Mouse (Mus musculus) midbrain, embryonic 10.5 days (tissue): ENCODE results near the gene Cacna1e. TPM values are rescaled to one million over a fixed set of nuclear protein-coding genes. Genes with fewer than 3 reads are reported as not detected.

Experiments
- DNase-seq: peaks from one replicate; pipeline ENCODE4 v3.0.0-alpha.2; 2017; ENCODE audit warnings: low spot score
- H3K27ac ChIP-seq: fragments of 300-500 bp; sonication (generic); replicated peaks from 2 replicates; pipeline ENCODE4 v1.5.1; 2016; ENCODE audit warnings: mild to moderate bottlenecking
- H3K27me3 ChIP-seq: fragments of 300-500 bp; sonication (generic); 2 replicates; pipeline ENCODE4 v1.6.1; 2016; ENCODE audit warnings: low read depth, mild to moderate bottlenecking; ENCODE audit not compliant: poor library complexity, severe bottlenecking
- H3K36me3 ChIP-seq: fragments of 300-500 bp; sonication (generic); 2 replicates; pipeline ENCODE4 v1.6.1; 2016; ENCODE audit warnings: mild to moderate bottlenecking, moderate library complexity
- H3K4me1 ChIP-seq: fragments of 300-500 bp; sonication (generic); 2 replicates; pipeline ENCODE4 v1.6.1; 2016
- H3K4me3 ChIP-seq: fragments of 300-500 bp; sonication (generic); 2 replicates; pipeline ENCODE4 v1.5.1; 2016; ENCODE audit warnings: mild to moderate bottlenecking, moderate library complexity
- H3K9me3 ChIP-seq: fragments of 300-500 bp; sonication (generic); replicated peaks from 2 replicates; pipeline ENCODE4 v1.6.1; 2016; ENCODE audit warnings: mild to moderate bottlenecking
- WGBS: fragments of 180-500 bp; shearing (Covaris S2); methylation state at CpG from one replicate; pipeline ENCODE4 v1.1.7; 2016; 5-methylcytosine and 5-hydroxymethylcytosine counted together
- polyA plus RNA-seq: library from polyadenylated mRNA; unstranded; fragments of >200 nt; fragmentation: Nextera tagmentation; extraction: Ambion mirVana; gene quantifications from 2 replicates; pipeline ENCODE4 v1.2.1, GENCODE M21; 2016

Cacna1e gene
- polyA plus RNA-seq, 1 experiment from 2014 or later: 1.3 TPM

DNA sequence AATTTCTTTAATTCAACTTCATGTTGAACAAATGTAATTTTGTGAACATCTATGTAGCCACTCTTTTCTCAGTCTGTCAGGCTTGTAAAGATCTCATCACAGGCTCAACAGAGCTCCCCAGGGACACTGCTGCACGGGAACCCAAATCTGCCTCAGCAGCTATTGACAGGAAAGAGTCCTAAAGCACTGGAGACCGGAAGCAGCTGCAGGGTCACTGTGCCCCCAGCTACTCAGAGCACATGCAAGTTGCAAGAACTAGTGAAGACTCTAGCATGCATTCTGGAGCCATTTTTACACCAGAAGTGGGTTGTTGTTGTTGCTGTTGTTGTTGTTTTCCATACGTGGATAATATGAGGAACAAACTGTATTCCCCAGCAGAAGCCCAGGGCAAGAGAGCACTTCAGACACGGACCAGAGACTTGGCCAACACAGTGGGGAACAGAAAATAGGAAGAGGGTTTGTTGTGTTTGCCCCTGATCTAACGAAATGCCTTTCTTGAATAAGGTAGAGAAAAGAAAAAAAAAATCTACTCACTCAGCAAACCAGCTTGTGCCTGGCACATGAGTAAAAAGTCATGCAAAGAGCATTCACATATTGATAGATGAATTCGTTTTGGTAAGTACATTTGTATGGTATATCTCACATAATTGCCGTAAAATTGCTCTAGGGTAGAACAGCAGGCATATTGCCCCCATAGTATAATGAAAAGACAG is 266.4 kb downstream of the Cacna1e start:
- Histone ChIP-seq H3K4me3 (no peak overlapping the region), H3K27ac (no peak overlapping the region), H3K9me3 (no peaks in the 10 kb centered on the region), H3K4me1 (no peaks in the 10 kb centered on the region), H3K27me3 (no peaks in the 10 kb centered on the region), H3K36me3 (no peaks in the 10 kb centered on the region)
- WGBS: 66% methylated on average over 7 of the region's 7 CpGs
- no peak for DNase-seq

DNA sequence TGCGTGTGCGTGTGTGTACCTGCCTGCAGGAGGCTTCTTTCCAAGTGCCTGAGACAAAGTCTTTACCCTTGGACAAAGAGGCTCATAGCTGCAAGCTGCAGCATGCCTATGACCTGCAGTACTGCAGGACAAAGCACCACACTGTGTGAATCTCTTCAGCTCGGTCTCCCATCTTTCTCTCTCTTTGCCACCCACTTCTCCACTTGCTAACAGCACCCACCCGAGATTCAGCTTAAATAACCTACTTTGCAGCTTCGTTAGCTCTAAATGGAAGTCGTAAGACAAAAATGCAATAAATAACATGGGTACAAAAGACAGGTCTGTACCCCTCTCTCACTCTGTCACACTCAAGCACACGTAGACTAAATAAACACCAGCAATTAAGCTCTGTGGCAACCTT is 268.5 kb downstream of the Cacna1e start:
- DNase-seq: no peak
- H3K27ac ChIP-seq: no peak overlapping the region
- no peaks in the 10 kb centered on the region for H3K9me3 ChIP-seq
- 80% methylated on average over 7 of the region's 7 CpGs for WGBS
- no peak overlapping the region for H3K4me3 ChIP-seq
- no peaks in the 10 kb centered on the region for H3K4me1 ChIP-seq
- H3K36me3 ChIP-seq: no peaks in the 10 kb centered on the region
- no peaks in the 10 kb centered on the region for H3K27me3 ChIP-seq

DNA sequence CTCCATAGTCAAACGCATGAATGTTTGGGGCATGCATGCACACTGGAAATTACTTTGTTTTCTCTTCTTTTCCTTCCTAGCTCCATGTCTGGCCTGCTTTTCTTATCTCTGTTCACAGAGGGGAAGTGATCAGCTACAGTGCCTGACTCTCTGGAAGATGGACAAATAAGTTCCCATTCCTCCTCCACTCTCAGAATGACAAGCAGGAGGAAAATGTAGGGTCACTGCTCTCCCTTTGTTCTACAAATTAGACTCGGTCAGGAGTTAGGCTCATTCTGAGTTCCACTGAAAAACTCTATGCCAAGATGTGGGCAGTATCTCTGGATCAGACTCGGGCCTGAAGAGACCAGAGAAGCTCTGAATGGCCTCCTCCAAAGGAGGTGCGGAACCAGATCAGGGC is 275.8 kb downstream of the Cacna1e start:
- Histone ChIP-seq H3K27ac (no peak overlapping the region), H3K4me3 (no peak overlapping the region)
- 74% methylated on average over 4 of the region's 4 CpGs for WGBS

DNA sequence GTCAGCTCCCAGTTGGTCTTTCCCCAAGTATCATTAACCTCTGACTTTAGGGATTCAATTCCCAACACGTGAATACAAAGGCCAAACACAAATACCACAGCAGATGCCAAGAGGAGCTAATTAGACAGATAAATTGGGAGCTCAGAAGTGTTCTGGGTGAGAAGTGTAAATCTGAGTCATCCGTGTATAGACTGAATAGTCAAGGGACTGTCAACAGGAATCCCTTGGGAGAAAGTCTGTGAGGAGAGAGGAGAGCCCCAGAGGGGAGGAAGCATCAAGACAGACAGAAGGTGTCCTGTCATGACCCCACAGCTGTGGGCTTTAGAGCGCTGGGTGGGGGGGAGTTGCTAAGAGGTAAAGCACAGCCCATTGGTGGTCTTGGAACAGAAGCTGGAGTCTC is 276.9 kb downstream of the Cacna1e start:
- no peaks in the 10 kb centered on the region for H3K27me3 ChIP-seq
- H3K4me3 ChIP-seq: no peak overlapping the region
- H3K4me1 ChIP-seq: peaks cover 17% of the 10 kb centered on the region
- no peaks in the 10 kb centered on the region for H3K36me3 ChIP-seq
- H3K27ac ChIP-seq: no peak overlapping the region
- H3K9me3 ChIP-seq: no peaks in the 10 kb centered on the region
- DNase-seq: no peak
- 65% methylated on average over 3 of the region's 3 CpGs for WGBS

More for the DNA sequence above, 275.8 kb downstream of the Cacna1e start:
- no peaks in the 10 kb centered on the region for H3K27me3 ChIP-seq
- no peaks in the 10 kb centered on the region for H3K36me3 ChIP-seq
- H3K4me1 ChIP-seq: peaks cover 15% of the 10 kb centered on the region
- DNase-seq: no peak
- no peaks in the 10 kb centered on the region for H3K9me3 ChIP-seq

DNA sequence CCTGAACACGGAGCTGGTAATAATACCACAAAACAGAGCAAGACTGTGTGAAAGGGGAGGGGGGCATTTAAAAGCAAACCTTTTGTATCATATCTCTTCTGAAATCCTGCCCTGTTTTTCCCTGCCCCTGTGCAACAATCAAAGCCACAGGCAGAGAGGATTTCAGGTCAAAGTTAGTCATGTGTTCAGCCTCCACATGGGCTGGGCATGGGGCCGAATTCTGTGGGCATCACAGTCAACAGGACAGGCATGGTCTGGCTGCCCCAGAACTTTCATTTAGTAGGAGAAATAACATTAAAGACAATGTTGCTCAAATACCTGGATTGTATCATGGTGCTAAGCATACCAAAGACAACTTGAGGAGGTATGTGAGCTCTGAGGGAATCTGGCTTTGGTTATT is 278.7 kb downstream of the Cacna1e start:
- 95% methylated on average over 2 of the region's 2 CpGs for WGBS
- no peak for DNase-seq
- Histone ChIP-seq H3K9me3 (no peaks in the 10 kb centered on the region), H3K4me3 (no peak overlapping the region), H3K27me3 (no peaks in the 10 kb centered on the region), H3K36me3 (no peaks in the 10 kb centered on the region), H3K27ac (no peak overlapping the region), H3K4me1 (peaks cover 17% of the 10 kb centered on the region)

DNA sequence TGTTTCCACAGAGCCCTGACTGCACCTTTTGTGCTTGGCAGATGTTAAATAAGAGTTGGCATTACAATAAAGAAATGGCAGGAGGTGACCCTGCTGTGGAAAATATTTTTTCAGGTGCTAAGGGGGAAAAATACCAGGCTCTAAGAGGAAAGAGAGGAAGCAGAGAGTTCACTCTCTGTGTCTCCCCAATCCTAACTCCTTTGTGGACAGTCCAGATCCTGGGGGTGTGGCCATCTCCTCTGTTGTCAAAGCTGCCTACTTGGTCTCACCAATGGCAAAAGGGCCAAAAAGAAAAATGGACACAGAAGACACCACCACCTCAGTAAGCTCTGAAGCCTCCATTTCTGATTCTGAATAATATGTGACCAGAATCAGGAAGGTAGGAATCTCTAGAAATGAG is 280.5 kb downstream of the Cacna1e start:
- no peaks in the 10 kb centered on the region for H3K27me3 ChIP-seq
- no peak overlapping the region for H3K4me3 ChIP-seq
- H3K36me3 ChIP-seq: no peaks in the 10 kb centered on the region
- no peak for DNase-seq
- H3K4me1 ChIP-seq: peaks cover 11% of the 10 kb centered on the region
- no peak overlapping the region for H3K27ac ChIP-seq
- no peaks in the 10 kb centered on the region for H3K9me3 ChIP-seq

DNA sequence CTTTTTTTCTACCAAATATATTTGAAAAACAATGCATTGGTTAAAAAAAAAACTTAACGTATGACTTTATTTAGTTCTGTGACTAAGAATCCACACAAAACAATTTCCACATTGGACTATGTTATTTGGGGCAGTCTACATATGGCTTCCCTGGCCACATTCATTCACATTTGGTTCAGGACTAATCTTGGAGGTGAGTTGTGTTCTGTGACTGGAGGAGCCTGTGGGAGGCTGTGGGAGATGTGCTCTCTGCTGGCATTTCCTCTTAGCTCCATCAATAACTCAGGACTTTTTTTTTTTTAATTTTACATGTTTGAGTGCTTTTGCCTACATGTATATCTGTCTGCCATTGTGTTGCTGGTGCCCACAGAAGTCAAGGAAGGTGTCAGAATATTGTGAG is 281.8 kb downstream of the Cacna1e start:
- WGBS: 88% methylated on average over 1 of the region's 1 CpGs
- Histone ChIP-seq H3K4me1 (0 out of 2 replicates have a peak, but pooled peaks cover 4% of the 10 kb centered on the region), H3K27ac (no peak overlapping the region), H3K36me3 (no peaks in the 10 kb centered on the region), H3K27me3 (no peaks in the 10 kb centered on the region), H3K9me3 (no peaks in the 10 kb centered on the region), H3K4me3 (no peak overlapping the region)
- DNase-seq: no peak

DNA sequence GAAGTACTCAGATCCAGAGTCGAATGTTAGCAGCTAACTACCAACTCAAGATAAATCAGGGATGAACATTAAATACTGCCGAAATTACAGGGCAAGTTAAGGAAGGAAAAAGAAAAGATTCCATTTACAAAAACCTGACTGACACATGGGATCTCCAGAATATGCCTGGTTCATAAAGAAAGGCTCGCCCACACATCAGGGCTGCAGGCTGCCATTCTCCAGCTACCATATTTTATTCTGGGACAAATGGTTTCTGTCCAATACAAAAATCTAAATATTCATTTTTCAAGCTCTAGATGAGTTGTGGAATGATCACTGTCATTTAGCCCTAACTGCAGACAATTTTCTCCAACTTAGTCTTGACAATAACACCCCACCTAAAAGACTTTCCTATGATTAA is 301.8 kb downstream of the Cacna1e start:
- WGBS: 89% methylated on average over 3 of the region's 3 CpGs
- DNase-seq: no peak
- Histone ChIP-seq H3K27ac (no peak overlapping the region), H3K9me3 (no peaks in the 10 kb centered on the region), H3K27me3 (no peaks in the 10 kb centered on the region), H3K4me3 (no peak overlapping the region), H3K36me3 (no peaks in the 10 kb centered on the region), H3K4me1 (no peaks in the 10 kb centered on the region)

DNA sequence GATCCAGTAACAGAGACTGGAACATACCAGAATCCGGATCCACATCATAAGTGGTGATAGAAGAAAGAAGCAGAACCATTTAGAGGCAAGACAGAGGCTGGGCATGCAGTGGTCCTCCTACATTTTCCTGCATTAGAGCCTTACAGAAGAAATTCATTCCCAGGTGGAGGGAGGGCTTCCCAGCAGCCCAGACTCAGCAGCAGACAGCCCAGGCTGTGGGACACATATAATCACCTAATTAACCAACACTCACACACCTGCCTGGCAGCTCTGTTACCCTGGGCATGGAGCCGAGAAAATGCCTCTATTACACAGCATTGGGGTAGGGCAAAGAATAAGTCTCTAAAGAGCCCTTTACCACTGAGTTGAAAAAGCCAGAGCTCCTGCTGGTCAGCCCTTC is 304.4 kb downstream of the Cacna1e start:
- Histone ChIP-seq H3K4me3 (no peak overlapping the region), H3K36me3 (no peaks in the 10 kb centered on the region), H3K4me1 (no peaks in the 10 kb centered on the region), H3K27me3 (no peaks in the 10 kb centered on the region), H3K9me3 (no peaks in the 10 kb centered on the region), H3K27ac (no peak overlapping the region)
- no peak for DNase-seq
- 89% methylated on average over 2 of the region's 2 CpGs for WGBS

DNA sequence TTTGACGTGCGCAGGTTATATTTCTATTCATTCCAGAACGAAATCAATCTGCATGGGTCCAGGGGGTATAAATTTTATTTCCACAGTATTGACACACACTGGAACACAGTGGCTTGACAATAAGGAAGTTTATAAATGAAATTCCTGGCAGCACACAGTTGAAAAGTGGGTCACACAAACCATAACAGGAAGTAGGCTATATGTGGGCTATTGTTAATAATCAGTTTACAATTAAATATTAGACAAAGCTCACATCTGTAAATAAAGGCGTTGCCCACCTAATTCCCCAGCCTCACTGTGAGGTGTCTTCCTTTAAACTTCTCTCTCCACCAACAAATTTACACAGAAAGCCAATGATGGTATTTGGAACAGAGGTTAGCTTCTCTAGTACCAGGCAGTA is 305.6 kb downstream of the Cacna1e start:
- Histone ChIP-seq H3K27me3 (no peaks in the 10 kb centered on the region), H3K27ac (no peak overlapping the region), H3K36me3 (no peaks in the 10 kb centered on the region), H3K4me1 (no peaks in the 10 kb centered on the region), H3K9me3 (no peaks in the 10 kb centered on the region), H3K4me3 (no peak overlapping the region)
- DNase-seq: no peak
- 90% methylated on average over 4 of the region's 4 CpGs for WGBS

DNA sequence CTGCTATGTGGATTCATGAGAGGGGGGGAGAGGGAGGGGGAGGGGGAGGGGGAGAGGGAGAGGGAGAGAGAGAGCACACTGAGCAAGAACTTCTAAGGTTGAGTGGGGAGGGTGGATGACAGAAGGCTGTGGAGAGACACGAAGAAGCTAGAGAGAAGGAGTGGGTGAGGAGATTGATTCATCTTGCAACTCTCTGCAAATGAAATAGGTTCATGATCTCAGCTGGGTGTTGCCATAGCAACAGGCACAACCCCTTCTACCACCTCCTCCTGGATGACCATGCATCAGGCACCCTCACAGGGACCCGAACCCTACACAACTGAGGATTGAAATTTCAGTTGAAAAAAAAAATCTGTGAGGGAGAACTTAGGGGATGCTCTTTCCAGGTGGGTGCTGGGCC is 307.9 kb downstream of the Cacna1e start:
- H3K36me3 ChIP-seq: no peaks in the 10 kb centered on the region
- no peaks in the 10 kb centered on the region for H3K9me3 ChIP-seq
- no peak overlapping the region for H3K27ac ChIP-seq
- WGBS: 81% methylated on average over 2 of the region's 2 CpGs
- no peak overlapping the region for H3K4me3 ChIP-seq
- no peak for DNase-seq
- no peaks in the 10 kb centered on the region for H3K4me1 ChIP-seq
- no peaks in the 10 kb centered on the region for H3K27me3 ChIP-seq

DNA sequence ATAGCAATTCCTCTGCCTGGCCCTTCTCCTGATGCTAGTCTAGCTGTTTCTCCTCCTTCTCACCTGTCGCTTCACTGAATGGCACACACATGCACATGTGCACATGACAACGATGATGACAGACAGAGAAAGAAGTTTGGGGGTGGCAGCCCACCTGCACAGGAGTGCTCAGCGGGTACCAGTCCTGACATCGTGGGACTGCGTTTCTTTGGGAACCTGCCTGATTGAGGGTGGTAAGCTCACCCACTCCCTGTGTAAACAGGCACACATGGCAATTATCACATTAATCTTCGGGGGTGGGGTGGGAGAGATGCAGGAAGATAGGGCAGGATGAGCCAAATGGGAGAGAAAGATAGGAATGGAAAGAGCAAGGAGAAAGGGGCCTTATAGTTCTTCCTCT is 318.3 kb downstream of the Cacna1e start:
- WGBS: 81% methylated on average over 6 of the region's 6 CpGs
- H3K9me3 ChIP-seq: no peaks in the 10 kb centered on the region
- H3K4me1 ChIP-seq: no peaks in the 10 kb centered on the region
- H3K4me3 ChIP-seq: no peak overlapping the region
- no peak overlapping the region for H3K27ac ChIP-seq
- H3K27me3 ChIP-seq: no peaks in the 10 kb centered on the region
- DNase-seq: no peak
- no peaks in the 10 kb centered on the region for H3K36me3 ChIP-seq

DNA sequence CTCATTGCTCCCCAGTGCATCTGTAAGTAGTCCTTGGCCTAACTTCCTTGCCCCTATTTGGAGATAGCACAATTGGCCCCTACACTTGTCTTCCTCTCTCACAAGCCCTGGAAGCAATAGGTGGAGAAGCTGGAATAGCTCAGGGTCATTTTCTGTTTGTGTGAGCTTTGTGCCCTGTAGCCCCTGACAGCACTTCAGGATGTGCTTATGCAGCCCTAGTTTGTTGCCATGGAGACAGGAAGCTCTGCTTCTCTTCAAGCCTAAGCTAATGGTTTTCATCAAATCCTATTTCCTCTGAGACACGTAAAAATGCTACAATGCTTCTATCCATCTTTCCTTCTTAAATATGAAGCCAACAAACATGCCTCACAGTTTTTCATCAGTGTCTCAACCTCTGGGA is 328.5 kb downstream of the Cacna1e start:
- no peaks in the 10 kb centered on the region for H3K9me3 ChIP-seq
- H3K4me3 ChIP-seq: no peak overlapping the region
- no peaks in the 10 kb centered on the region for H3K36me3 ChIP-seq
- 66% methylated on average over 1 of the region's 1 CpGs for WGBS
- no peaks in the 10 kb centered on the region for H3K27me3 ChIP-seq
- DNase-seq: no peak
- peaks cover 7% of the 10 kb centered on the region for H3K4me1 ChIP-seq
- H3K27ac ChIP-seq: no peak overlapping the region

DNA sequence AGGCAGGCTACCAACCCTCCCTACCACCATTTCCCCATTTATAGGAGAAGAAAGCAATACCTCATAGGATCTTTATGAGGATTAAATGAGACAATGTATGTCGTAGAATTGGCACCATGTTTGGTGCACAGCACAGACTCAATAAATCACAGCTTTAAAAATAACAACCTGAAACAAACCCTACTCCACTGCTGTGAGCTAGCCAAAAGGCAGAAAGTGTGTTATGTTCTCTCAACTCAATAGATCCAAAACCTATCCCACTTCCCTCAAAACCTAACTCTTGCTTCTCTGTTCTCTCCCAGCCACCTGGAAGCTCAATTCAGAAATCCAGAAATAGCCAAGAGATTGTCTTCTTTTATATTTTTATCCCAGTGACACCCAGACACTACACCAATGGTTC is 331.2 kb downstream of the Cacna1e start:
- no peak for DNase-seq
- Histone ChIP-seq H3K27ac (no peak overlapping the region), H3K9me3 (no peaks in the 10 kb centered on the region), H3K27me3 (no peaks in the 10 kb centered on the region), H3K36me3 (no peaks in the 10 kb centered on the region), H3K4me1 (peaks cover 7% of the 10 kb centered on the region), H3K4me3 (no peak overlapping the region)
- 84% methylated on average over 1 of the region's 1 CpGs for WGBS
